Mouse (Mus musculus) midbrain, embryonic 10.5 days (tissue): ENCODE results near the gene Nags. TPM values are rescaled to one million over a fixed set of nuclear protein-coding genes. Genes with fewer than 3 reads are reported as not detected.
"Not testable (repeated sequence)": the region's sequence is repeated elsewhere in the genome, so short reads cannot be mapped to it uniquely, and the experiment has no call there.

ENCODE experiments used
- DNase-seq: peaks from one replicate; pipeline ENCODE4 v3.0.0-alpha.2; 2017; ENCODE audit warnings: low spot score
- H3K27ac ChIP-seq: fragments of 300-500 bp; sonication (generic); replicated peaks from 2 replicates; pipeline ENCODE4 v1.5.1; 2016; ENCODE audit warnings: mild to moderate bottlenecking
- H3K27me3 ChIP-seq: fragments of 300-500 bp; sonication (generic); 2 replicates; pipeline ENCODE4 v1.6.1; 2016; ENCODE audit warnings: low read depth, mild to moderate bottlenecking; ENCODE audit not compliant: poor library complexity, severe bottlenecking
- H3K36me3 ChIP-seq: fragments of 300-500 bp; sonication (generic); 2 replicates; pipeline ENCODE4 v1.6.1; 2016; ENCODE audit warnings: mild to moderate bottlenecking, moderate library complexity
- H3K4me1 ChIP-seq: fragments of 300-500 bp; sonication (generic); 2 replicates; pipeline ENCODE4 v1.6.1; 2016
- H3K4me3 ChIP-seq: fragments of 300-500 bp; sonication (generic); 2 replicates; pipeline ENCODE4 v1.5.1; 2016; ENCODE audit warnings: mild to moderate bottlenecking, moderate library complexity
- H3K9me3 ChIP-seq: fragments of 300-500 bp; sonication (generic); replicated peaks from 2 replicates; pipeline ENCODE4 v1.6.1; 2016; ENCODE audit warnings: mild to moderate bottlenecking
- WGBS: fragments of 180-500 bp; shearing (Covaris S2); methylation state at CpG from one replicate; pipeline ENCODE4 v1.1.7; 2016; 5-methylcytosine and 5-hydroxymethylcytosine counted together
- polyA plus RNA-seq: library from polyadenylated mRNA; unstranded; fragments of >200 nt; fragmentation: Nextera tagmentation; extraction: Ambion mirVana; gene quantifications from 2 replicates; pipeline ENCODE4 v1.2.1, GENCODE M21; 2016

The Nags gene
- polyA plus RNA-seq, 1 experiment from 2014 or later = not detected

- peaks cover 13% of the 10 kb centered on the region for H3K4me1 ChIP-seq
- no peak for DNase-seq
- H3K9me3 ChIP-seq = no peaks in the 10 kb centered on the region
- H3K27ac ChIP-seq = no peak overlapping the region
- H3K27me3 ChIP-seq = peaks cover 51% of the 10 kb centered on the region
- 49% methylated on average over 13 of the region's 13 CpGs for WGBS
- H3K4me3 ChIP-seq = peak overlapping the region; percentile 44
- no peaks in the 10 kb centered on the region for H3K36me3 ChIP-seq
Observed at GRCm38 (mm10) chr11:102137625-102138446, 7.5 kb upstream of the Nags start.

- Histone ChIP-seq H3K27me3 (peaks cover 57% of the 10 kb centered on the region), H3K4me3 (peak overlapping the region; percentile 44), H3K36me3 (no peaks in the 10 kb centered on the region), H3K27ac (no peak overlapping the region), H3K4me1 (peaks cover 13% of the 10 kb centered on the region), H3K9me3 (no peaks in the 10 kb centered on the region)
- DNase-seq = peak; percentile 80
- under 1% methylated on average over 18 of the region's 18 CpGs for WGBS
Observed at GRCm38 (mm10) chr11:102138447-102138740, 6.9 kb upstream of the Nags start.

GRCm38 (mm10) chr11:102140508-102140907 lies 4.8 kb upstream of the Nags start:
- Histone ChIP-seq H3K4me3 (no peak overlapping the region), H3K27ac (no peak overlapping the region), H3K4me1 (peaks cover 9% of the 10 kb centered on the region), H3K27me3 (peaks cover 67% of the 10 kb centered on the region), H3K36me3 (no peaks in the 10 kb centered on the region), H3K9me3 (no peaks in the 10 kb centered on the region)
- 3% methylated on average over 5 of the region's 5 CpGs for WGBS
- DNase-seq = peak; percentile 73

GRCm38 (mm10) chr11:102142355-102142754 lies 3.0 kb upstream of the Nags start:
- Histone ChIP-seq H3K36me3 (no peaks in the 10 kb centered on the region), H3K9me3 (no peaks in the 10 kb centered on the region), H3K4me3 (no peak overlapping the region), H3K27me3 (peaks cover 71% of the 10 kb centered on the region), H3K27ac (no peak overlapping the region), H3K4me1 (peaks cover 28% of the 10 kb centered on the region)
- no peak for DNase-seq
- 69% methylated on average over 7 of the region's 7 CpGs for WGBS

GRCm38 (mm10) chr11:102144957-102145470 lies 299 bp upstream of the Nags start:
- WGBS = 23% methylated on average over 13 of the region's 13 CpGs

GRCm38 (mm10) chr11:102146005-102146404 lies 692 bp downstream of the Nags start:
- DNase-seq = no peak
- 4% methylated on average over 16 of the region's 16 CpGs for WGBS
- Histone ChIP-seq H3K4me1 (peaks cover 33% of the 10 kb centered on the region), H3K4me3 (peak overlapping the region; percentile 47), H3K27me3 (peaks cover 78% of the 10 kb centered on the region), H3K27ac (no peak overlapping the region), H3K36me3 (no peaks in the 10 kb centered on the region), H3K9me3 (no peaks in the 10 kb centered on the region)

More at GRCm38 (mm10) chr11:102144957-102145470, 299 bp upstream of the Nags start:
- Histone ChIP-seq H3K27me3 (peaks cover 79% of the 10 kb centered on the region), H3K9me3 (no peaks in the 10 kb centered on the region), H3K27ac (no peak overlapping the region), H3K4me1 (peaks cover 33% of the 10 kb centered on the region), H3K36me3 (no peaks in the 10 kb centered on the region), H3K4me3 (peak overlapping the region; percentile 47)
- no peak for DNase-seq

- Histone ChIP-seq H3K4me3 (peak overlapping the region; percentile 47; the same call in 1 of the 2 replicates), H3K27ac (no peak overlapping the region), H3K36me3 (no peaks in the 10 kb centered on the region), H3K9me3 (no peaks in the 10 kb centered on the region), H3K4me1 (peaks cover 33% of the 10 kb centered on the region), H3K27me3 (peaks cover 78% of the 10 kb centered on the region)
- DNase-seq = no peak
- 10% methylated on average over 17 of the region's 17 CpGs for WGBS
Observed at GRCm38 (mm10) chr11:102146531-102146930, 1.2 kb downstream of the Nags start.

- H3K27me3 ChIP-seq = peaks cover 74% of the 10 kb centered on the region
- no peaks in the 10 kb centered on the region for H3K9me3 ChIP-seq
- H3K4me3 ChIP-seq = peak overlapping the region; percentile 29
- H3K27ac ChIP-seq = no peak overlapping the region
- peaks cover 3% of the 10 kb centered on the region for H3K36me3 ChIP-seq
- peaks cover 33% of the 10 kb centered on the region for H3K4me1 ChIP-seq
- WGBS = 13% methylated on average over 34 of the region's 34 CpGs
- peak; percentile 33 for DNase-seq
Observed at GRCm38 (mm10) chr11:102147213-102147989, 2.1 kb downstream of the Nags start.

GRCm38 (mm10) chr11:102156039-102156785 lies 10.9 kb downstream of the Nags start, which contains the start of gene Tmem101:
Tmem101 (minus strand) TSS chr11:102156404.
- peak; percentile 88 for DNase-seq
- peaks cover 15% of the 10 kb centered on the region for H3K4me1 ChIP-seq
- peak within 1 kb of the TSS; percentile 88 for H3K27ac ChIP-seq
- H3K27me3 ChIP-seq = no peaks in the 10 kb centered on the region
- H3K36me3 ChIP-seq = peaks cover 36% of the 10 kb centered on the region
- peak within 1 kb of the TSS; percentile 76 for H3K4me3 ChIP-seq
- WGBS = under 1% methylated on average over 37 of the region's 37 CpGs
- H3K9me3 ChIP-seq = no peaks in the 10 kb centered on the region

GRCm38 (mm10) chr11:102156786-102157089 lies 11.4 kb downstream of the Nags start:
- WGBS = 17% methylated on average over 1 of the region's 1 CpGs
- no peaks in the 10 kb centered on the region for H3K27me3 ChIP-seq
- peaks cover 15% of the 10 kb centered on the region for H3K4me1 ChIP-seq
- H3K36me3 ChIP-seq = peaks cover 41% of the 10 kb centered on the region
- no peak overlapping the region for H3K27ac ChIP-seq
- no peaks in the 10 kb centered on the region for H3K9me3 ChIP-seq
- H3K4me3 ChIP-seq = peak overlapping the region; percentile 76
- no peak for DNase-seq

- not testable (repeated sequence) for H3K27me3 ChIP-seq, DNase-seq, H3K4me3 ChIP-seq, H3K9me3 ChIP-seq, H3K27ac ChIP-seq
- Histone ChIP-seq H3K36me3 (peaks cover 44% of the 10 kb centered on the region), H3K4me1 (peaks cover 15% of the 10 kb centered on the region)
- WGBS = 82% methylated on average over 2 of the region's 2 CpGs
Observed at GRCm38 (mm10) chr11:102158024-102158423, 12.7 kb downstream of the Nags start.

GRCm38 (mm10) chr11:102159781-102160180 lies 14.5 kb downstream of the Nags start:
- Histone ChIP-seq H3K9me3 (no peaks in the 10 kb centered on the region), H3K27me3 (no peaks in the 10 kb centered on the region), H3K4me3 (no peak overlapping the region), H3K27ac (no peak overlapping the region), H3K36me3 (peaks cover 44% of the 10 kb centered on the region), H3K4me1 (peaks cover 13% of the 10 kb centered on the region)
- no peak for DNase-seq
- WGBS = 80% methylated on average over 5 of the region's 5 CpGs
